Mouse (Mus musculus) stomach, postnatal 0 days (tissue): ENCODE measurements at regions not wholly inside any gene's neighbourhood (a gene's known extent, or its start where the extent isn't known, plus 50 kb on each side); places are given as distances from the start of the nearest gene placed in this dataset.

Experiments
- CTCF ChIP-seq: IDR thresholded peaks from 2 replicates; pipeline ENCODE4 v1.5.1; 2016; ENCODE audit warnings: antibody characterized with exemption, low read depth, mild to moderate bottlenecking, moderate library complexity
- EP300 ChIP-seq: optimal IDR thresholded peaks from 2 replicates; pipeline ENCODE3; 2016; ENCODE audit warnings: antibody characterized with exemption

- TF ChIP-seq CTCF (no peak), EP300 (no peak)
Observed at GRCm38 (mm10) chr13:35397166-35397565, 262.5 kb upstream of the Cdyl start.
